Mouse (Mus musculus) C2C12 (cell line): ENCODE results near the gene Nudt2.

Experiments used
- CEBPB ChIP-seq: IDR thresholded peaks from one replicate; pipeline ENCODE4 v1.6.1; 2011; ENCODE audit warnings: low read depth, mild to moderate bottlenecking, control low read depth, moderate library complexity
- CTCF ChIP-seq: IDR thresholded peaks from one replicate; pipeline ENCODE4 v1.5.1; 2011; ENCODE audit not compliant: control insufficient read depth, insufficient read depth, insufficient read length
- MYOG ChIP-seq: IDR thresholded peaks from one replicate; pipeline ENCODE4 v1.6.1; 2011; ENCODE audit not compliant: control insufficient read depth, insufficient read length; ENCODE audit errors: extremely low read depth
- USF1 ChIP-seq: IDR thresholded peaks from one replicate; pipeline ENCODE4 v1.6.1; 2011; ENCODE audit warnings: low read depth, mild to moderate bottlenecking, control low read depth, moderate library complexity

GRCm38 (mm10) chr4:41497046-41497445 is 32.1 kb downstream of the Nudt2 start:
- no peak for TF ChIP-seq MYOG
- TF ChIP-seq CTCF: no peak
- TF ChIP-seq USF1: no peak
- TF ChIP-seq CEBPB: no peak
